Mouse (Mus musculus): ENCODE measurements around the gene Gfpt2. TPM values are rescaled to one million over a fixed set of nuclear protein-coding genes. Genes with fewer than 3 reads are reported as not detected.
A peak's percentile ranks its signal among the peaks of the same experiment; 100 is the strongest.

Gfpt2 gene
- polyA plus RNA-seq, 1 experiment from 2014 or later = 9.1 TPM

DNA sequence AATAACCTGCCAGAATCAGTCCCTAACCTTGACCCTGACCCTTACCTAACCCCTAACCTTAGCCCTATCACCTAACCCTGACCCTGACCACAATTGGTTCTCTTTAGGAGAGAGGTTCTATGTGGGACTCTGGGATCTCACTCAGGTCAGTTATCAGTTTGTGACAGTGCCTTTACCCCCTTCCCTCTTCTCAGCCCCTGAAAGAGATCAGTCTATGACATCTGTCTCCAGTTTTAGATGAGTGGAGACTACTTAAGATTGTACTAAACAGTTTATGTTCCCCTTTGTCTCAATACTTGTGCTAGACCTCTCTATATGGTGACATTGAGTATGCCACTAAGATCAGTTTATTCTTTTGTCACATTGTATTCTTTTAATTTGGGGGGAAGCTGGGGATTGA, 69.9 kb downstream of the Gfpt2 start:
- ATAC-seq (ENCODE audit: extremely low read depth, insufficient number of reproducible peaks, low FRiP score, low TSS enrichment) = no peak
- Histone ChIP-seq H3K36me3 (peaks cover 47% of the 10 kb centered on the region), H3K27ac (replicated peaks) (no peak overlapping the region), H3K9ac (no peak overlapping the region), H3K27me3 (replicated peaks) (no peaks in the 10 kb centered on the region), H3K4me2 (no peak overlapping the region), H3K4me3 (no peak overlapping the region), H3K4me1 (0 out of 2 replicates have a peak, but pooled peaks cover 2% of the 10 kb centered on the region), H3K9me3 (no peaks in the 10 kb centered on the region)

DNA sequence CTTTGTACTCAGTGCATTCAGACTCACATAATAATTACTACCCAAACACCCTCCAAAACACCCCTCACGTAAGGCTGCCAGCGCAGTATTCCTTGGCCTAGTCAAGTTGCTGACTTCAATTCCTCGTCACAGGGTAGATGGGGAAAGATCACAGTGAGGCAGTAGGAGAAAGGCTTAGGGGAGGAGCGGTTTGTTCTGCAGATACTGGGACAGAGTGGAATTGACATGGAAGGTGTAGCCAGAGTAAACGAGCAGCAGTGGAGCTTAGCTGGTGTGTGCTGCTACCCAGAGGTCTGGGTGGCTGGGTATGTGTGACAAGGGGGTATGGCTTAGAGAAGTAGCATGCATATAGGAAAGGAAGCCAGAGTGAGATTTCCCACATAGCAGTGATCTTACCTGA, 73.3 kb downstream of the Gfpt2 start:
- Histone ChIP-seq H3K4me3 (no peak overlapping the region), H3K27me3 (replicated peaks) (no peaks in the 10 kb centered on the region), H3K9ac (no peak overlapping the region), H3K4me2 (no peak overlapping the region), H3K27ac (replicated peaks) (no peak overlapping the region), H3K36me3 (peaks cover 61% of the 10 kb centered on the region), H3K9me3 (no peaks in the 10 kb centered on the region), H3K4me1 (no peaks in the 10 kb centered on the region; the same call in 1 of the 2 replicates)
- no peak for ATAC-seq (ENCODE audit: extremely low read depth, insufficient number of reproducible peaks, low FRiP score, low TSS enrichment)
- WGBS = 84% methylated on average over 5 of the region's 5 CpGs

DNA sequence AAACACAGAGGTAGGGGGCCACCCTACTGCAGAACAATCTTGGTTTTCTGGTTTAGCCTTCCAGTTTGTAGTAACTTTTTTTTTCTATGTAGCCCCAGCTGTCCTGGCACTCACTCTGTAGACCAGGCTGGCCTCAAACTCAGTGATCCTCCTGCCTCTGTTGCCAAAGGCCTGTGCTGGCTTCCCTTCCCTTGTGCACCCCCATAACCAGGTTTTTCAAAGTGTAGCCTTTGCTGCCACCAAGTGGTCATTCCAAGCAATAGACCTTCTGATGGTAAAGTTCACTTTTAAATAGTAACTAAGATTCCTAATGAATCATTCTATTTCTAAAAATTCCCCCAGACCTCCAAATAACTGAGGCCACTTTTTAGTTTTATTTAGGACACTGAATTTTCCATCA, 75.8 kb downstream of the Gfpt2 start:
- Histone ChIP-seq H3K9ac (no peak overlapping the region), H3K4me3 (no peak overlapping the region), H3K27ac (replicated peaks) (no peak overlapping the region), H3K27me3 (replicated peaks) (no peaks in the 10 kb centered on the region), H3K4me1 (peaks cover 6% of the 10 kb centered on the region; the same call in 1 of the 2 replicates), H3K9me3 (no peaks in the 10 kb centered on the region), H3K4me2 (no peak overlapping the region), H3K36me3 (peaks cover 64% of the 10 kb centered on the region)
- ATAC-seq (ENCODE audit: extremely low read depth, insufficient number of reproducible peaks, low FRiP score, low TSS enrichment) = no peak

DNA sequence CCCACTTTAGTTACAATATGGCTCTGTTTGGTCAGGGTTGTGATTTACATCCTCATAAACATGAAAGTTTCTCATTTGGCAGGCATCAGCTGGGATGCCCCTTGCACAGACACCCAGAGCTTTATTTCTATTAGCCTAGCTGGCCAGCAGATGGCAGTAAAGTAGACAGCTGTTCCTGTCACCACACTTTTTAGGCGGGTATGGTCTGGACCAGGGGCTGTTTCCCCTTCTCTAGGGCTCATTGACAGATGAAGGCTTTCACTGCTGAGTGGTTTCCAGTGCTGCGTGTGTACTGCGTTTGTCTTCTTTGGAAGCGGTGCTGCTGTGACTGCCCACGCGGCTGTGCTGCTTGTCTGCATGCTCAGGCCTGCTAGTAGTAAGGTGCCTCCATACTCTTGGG, 77.9 kb downstream of the Gfpt2 start:
- no peak for ATAC-seq (ENCODE audit: extremely low read depth, insufficient number of reproducible peaks, low FRiP score, low TSS enrichment)
- no peak overlapping the region for H3K27ac ChIP-seq (replicated peaks)

DNA sequence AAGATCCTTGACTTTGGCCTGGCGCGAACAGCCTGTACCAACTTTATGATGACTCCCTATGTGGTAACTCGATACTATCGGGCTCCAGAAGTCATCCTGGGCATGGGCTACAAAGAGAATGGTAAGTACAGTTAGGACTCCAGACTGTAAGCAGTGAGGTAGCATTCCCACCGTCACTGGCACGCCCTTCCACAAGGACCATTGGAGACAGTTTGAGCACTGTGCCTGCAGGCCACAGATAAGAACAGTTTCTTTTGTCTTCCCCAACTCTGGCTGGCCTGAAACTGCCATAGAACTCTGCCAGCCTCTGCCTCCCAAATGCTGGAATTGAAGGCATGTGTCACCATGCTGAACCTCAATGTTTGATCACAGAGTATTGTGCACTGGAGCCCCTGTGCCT, 78.8 kb downstream of the Gfpt2 start:
- 81% methylated on average over 6 of the region's 6 CpGs for WGBS
- H3K27ac ChIP-seq (replicated peaks) = no peak overlapping the region
- H3K4me2 ChIP-seq = no peak overlapping the region
- no peak for ATAC-seq (ENCODE audit: extremely low read depth, insufficient number of reproducible peaks, low FRiP score, low TSS enrichment)
- H3K9me3 ChIP-seq = no peaks in the 10 kb centered on the region
- H3K9ac ChIP-seq = no peak overlapping the region
- peaks cover 55% of the 10 kb centered on the region for H3K36me3 ChIP-seq
- no peaks in the 10 kb centered on the region for H3K27me3 ChIP-seq (replicated peaks)
- H3K4me1 ChIP-seq = peaks cover 22% of the 10 kb centered on the region
- no peak overlapping the region for H3K4me3 ChIP-seq

More for the DNA sequence above, 77.9 kb downstream of the Gfpt2 start:
- no peak overlapping the region for H3K9ac ChIP-seq
- H3K4me1 ChIP-seq = peaks cover 14% of the 10 kb centered on the region
- WGBS = 43% methylated on average over 6 of the region's 6 CpGs
- H3K4me2 ChIP-seq = no peak overlapping the region
- no peak overlapping the region for H3K4me3 ChIP-seq
- no peaks in the 10 kb centered on the region for H3K27me3 ChIP-seq (replicated peaks)
- peaks cover 64% of the 10 kb centered on the region for H3K36me3 ChIP-seq
- H3K9me3 ChIP-seq = no peaks in the 10 kb centered on the region

DNA sequence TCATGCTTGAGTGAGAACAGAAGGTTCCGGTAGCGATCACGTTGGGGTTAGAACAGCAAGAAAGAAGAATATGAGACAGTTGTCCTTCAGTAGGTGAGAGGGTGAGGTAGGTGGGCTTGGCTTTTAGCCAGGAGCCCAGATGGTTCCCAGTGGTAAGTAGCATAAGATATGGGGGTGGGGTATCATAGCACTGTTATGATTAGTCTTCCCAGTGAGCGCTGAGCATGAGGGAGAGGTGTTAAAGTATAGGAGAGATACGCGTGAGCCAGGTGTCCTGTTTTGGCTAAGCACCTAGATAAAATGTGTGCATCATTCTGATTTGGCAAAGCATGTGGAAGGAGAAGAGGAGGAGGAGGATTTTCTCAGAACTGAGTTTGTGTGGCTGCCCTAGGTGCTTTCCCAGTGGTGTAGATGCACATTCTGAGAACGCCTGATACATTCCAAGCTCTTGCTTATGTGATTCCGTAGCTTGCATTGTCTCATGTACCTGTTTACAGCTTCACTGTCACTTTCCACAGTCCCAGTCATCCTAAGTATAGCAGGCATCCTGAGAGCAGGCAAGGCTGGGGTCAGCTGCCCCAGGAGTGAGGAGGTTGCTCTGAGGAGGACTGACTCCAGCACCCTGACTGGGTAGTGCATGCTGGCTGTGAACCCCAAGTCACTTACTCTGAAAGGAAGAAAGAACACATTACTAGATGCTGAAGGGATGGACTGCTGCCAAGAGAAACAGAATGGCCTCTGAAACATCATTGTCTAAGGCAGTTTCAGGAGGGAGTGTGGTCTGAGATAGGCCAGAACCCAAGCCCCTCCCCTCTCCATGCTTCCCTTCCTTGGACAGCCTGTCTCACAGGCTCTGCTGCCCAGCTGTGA, 83.2 kb downstream of the Gfpt2 start:
- H3K4me3 ChIP-seq = no peak overlapping the region
- H3K36me3 ChIP-seq = peaks cover 58% of the 10 kb centered on the region
- ATAC-seq (ENCODE audit: extremely low read depth, insufficient number of reproducible peaks, low FRiP score, low TSS enrichment) = peak; percentile 68
- H3K4me2 ChIP-seq = no peak overlapping the region; the same call in 1 of the 2 replicates
- H3K27ac ChIP-seq (replicated peaks) = peak overlapping the region; percentile 86
- H3K9me3 ChIP-seq = no peaks in the 10 kb centered on the region
- no peaks in the 10 kb centered on the region for H3K27me3 ChIP-seq (replicated peaks)
- peaks cover 46% of the 10 kb centered on the region for H3K4me1 ChIP-seq
- H3K9ac ChIP-seq = peak overlapping the region; percentile 56
- 58% methylated on average over 8 of the region's 8 CpGs for WGBS

DNA sequence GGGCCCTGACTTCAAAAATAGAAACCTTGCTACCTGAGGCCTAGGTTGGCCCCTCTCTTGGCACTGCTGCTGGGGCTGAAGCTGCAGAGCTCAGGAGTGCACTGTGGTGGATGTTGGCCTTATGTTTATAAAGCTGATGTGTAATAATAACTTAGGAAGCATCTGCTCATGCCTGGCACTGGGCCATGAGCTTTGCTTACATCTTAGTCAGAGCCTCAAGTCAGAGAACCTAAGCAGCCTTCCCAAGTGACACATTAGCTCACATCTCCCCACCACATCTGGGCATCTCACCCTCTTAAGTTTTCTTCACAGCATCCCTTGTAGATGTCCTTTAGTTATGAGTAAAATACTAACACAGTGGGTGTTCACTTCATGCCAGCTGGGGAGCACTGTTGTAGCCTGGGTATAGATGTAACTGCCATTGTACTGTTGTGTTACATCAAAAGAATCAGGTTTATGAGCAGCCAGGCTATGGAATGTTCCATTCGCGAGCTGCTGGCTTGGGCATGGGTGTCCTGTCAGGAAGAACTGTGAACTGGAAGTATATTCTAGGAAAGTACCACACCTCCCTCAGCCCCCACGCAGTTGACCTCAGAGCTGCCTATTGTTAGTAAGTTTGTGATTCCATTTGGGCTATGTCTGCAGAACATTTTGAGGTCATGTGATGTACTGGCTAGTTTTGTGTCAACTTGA, 86.1 kb downstream of the Gfpt2 start:
- Histone ChIP-seq H3K4me1 (peaks cover 40% of the 10 kb centered on the region), H3K4me3 (no peak overlapping the region), H3K4me2 (no peak overlapping the region), H3K9ac (no peak overlapping the region), H3K36me3 (peaks cover 61% of the 10 kb centered on the region), H3K27ac (replicated peaks) (no peak overlapping the region), H3K9me3 (no peaks in the 10 kb centered on the region), H3K27me3 (replicated peaks) (no peaks in the 10 kb centered on the region)
- no peak; the same call in 1 of the 2 replicates for ATAC-seq (ENCODE audit: extremely low read depth, insufficient number of reproducible peaks, low FRiP score, low TSS enrichment)
- WGBS = 83% methylated on average over 3 of the region's 3 CpGs

DNA sequence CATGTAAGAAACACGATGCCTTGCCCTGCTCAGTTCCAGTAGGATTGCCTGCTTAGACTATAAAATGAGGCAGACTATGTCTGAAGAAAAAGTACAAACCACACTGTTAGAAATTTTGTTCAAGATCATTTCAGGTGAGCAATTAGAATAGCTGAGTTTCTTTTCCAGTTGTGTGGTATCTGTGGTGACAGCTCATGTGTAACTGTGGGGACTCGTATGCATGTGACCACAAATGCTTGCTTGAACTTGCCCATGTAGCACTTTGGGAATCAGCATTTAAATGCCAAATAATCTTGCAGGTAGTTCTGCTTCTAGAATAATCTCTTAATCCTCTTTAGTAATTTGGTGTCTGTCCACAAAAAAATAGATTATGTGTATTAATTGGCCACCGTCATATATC, 89.4 kb downstream of the Gfpt2 start:
- H3K27me3 ChIP-seq (replicated peaks) = no peaks in the 10 kb centered on the region
- H3K4me3 ChIP-seq = no peak overlapping the region
- WGBS = 92% methylated on average over 3 of the region's 3 CpGs
- H3K36me3 ChIP-seq = peaks cover 76% of the 10 kb centered on the region
- no peak for ATAC-seq (ENCODE audit: extremely low read depth, insufficient number of reproducible peaks, low FRiP score, low TSS enrichment)
- H3K4me2 ChIP-seq = no peak overlapping the region
- H3K9me3 ChIP-seq = no peaks in the 10 kb centered on the region
- H3K9ac ChIP-seq = no peak overlapping the region
- no peak overlapping the region for H3K27ac ChIP-seq (replicated peaks)
- H3K4me1 ChIP-seq = peaks cover 19% of the 10 kb centered on the region

Small RNA genes within 50 kb of the gene (microRNA-seq; reads per million reads assigned to microRNA genes)
- gene Gm23813 = not detected

Other genes starting within 250 kb of the Gfpt2 start
- gene Olfr1380, start 237.3 kb upstream of the Gfpt2 start, polyA plus RNA-seq (2015; fragmentation: Nextera tagmentation; extraction: Ambion mirVana) = not detected in 2 replicates
- gene Flt4, start 184.9 kb upstream of the Gfpt2 start, polyA plus RNA-seq (2015; fragmentation: Nextera tagmentation; extraction: Ambion mirVana) = 7.4 and 8.3 TPM in 2 replicates
- 0.44 TPM in 1 of 2 replicates, not detected in the other for gene Scgb3a1, start 130.6 kb upstream of the Gfpt2 start, polyA plus RNA-seq (2015; fragmentation: Nextera tagmentation; extraction: Ambion mirVana)
- 36.8 and 38.2 TPM in 2 replicates for gene Cnot6, start 81.5 kb upstream of the Gfpt2 start, polyA plus RNA-seq (2015; fragmentation: Nextera tagmentation; extraction: Ambion mirVana)
- gene Mapk9, start 52.6 kb downstream of the Gfpt2 start, polyA plus RNA-seq (2015; fragmentation: Nextera tagmentation; extraction: Ambion mirVana) = 23.7 and 29.1 TPM in 2 replicates
- not detected in 2 replicates for gene Rasgef1c, start 107.7 kb downstream of the Gfpt2 start, polyA plus RNA-seq (2015; fragmentation: Nextera tagmentation; extraction: Ambion mirVana)
- gene Rnf130, start 231.2 kb downstream of the Gfpt2 start, polyA plus RNA-seq (2015; fragmentation: Nextera tagmentation; extraction: Ambion mirVana) = 25.7 and 29.6 TPM in 2 replicates